Mouse (Mus musculus): ENCODE results near the gene Slc13a5.

Gene Slc13a5

DNA sequence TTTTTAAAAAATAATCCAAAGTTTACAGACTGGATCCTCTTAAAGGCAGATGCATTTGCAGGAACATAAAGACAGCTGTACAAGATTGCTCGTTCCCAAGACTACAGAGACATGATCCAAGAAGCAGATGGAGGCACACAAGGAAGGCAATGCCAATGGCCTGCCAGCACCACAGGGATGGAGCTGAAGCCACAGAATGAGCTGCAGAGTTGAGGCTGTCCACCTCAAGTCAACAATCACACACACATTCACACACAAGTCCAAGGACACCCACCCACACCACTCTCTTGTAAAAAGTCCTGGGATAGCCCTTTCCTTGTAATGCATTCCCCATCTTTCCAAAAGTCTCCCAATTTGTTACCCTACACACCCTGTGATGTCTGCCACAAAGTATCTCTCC, 63.6 kb downstream of the Slc13a5 start:
- Histone ChIP-seq H3K27me3 (ENCODE audit: control insufficient read depth, insufficient read depth, low read length, poor library complexity, severe bottlenecking) (no peaks in the 10 kb centered on the region), H3K36me3 (ENCODE audit: control insufficient read depth, insufficient read depth, low read length, poor library complexity, severe bottlenecking) (no peaks in the 10 kb centered on the region; the same call in 1 of the 2 replicates)
- no peak for DNase-seq (ENCODE audit: low read depth, low spot score)

DNA sequence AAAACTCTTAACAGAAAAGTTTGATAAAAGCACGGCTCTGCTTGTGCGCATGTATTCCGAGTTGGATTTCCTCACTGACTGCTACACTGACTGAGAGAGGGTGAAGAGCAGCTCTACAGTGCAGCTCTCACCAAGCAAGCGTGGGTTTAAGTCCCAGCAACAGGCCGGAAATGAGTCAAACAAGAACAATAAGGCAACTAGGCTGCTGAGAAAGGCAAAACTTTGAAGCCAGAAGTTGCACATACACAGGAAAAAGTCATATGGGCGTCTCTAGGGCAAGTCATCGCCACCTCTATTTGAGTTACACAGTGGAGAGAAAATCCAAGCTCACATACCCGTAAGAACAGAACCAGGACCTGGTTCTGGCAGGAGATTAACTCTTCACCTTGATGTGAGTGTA, 70.5 kb downstream of the Slc13a5 start:
- Histone ChIP-seq H3K36me3 (ENCODE audit: control insufficient read depth, insufficient read depth, low read length, poor library complexity, severe bottlenecking) (peaks cover 5% of the 10 kb centered on the region), H3K27me3 (ENCODE audit: control insufficient read depth, insufficient read depth, low read length, poor library complexity, severe bottlenecking) (no peaks in the 10 kb centered on the region)
- no peak for DNase-seq (ENCODE audit: low read depth, low spot score)

DNA sequence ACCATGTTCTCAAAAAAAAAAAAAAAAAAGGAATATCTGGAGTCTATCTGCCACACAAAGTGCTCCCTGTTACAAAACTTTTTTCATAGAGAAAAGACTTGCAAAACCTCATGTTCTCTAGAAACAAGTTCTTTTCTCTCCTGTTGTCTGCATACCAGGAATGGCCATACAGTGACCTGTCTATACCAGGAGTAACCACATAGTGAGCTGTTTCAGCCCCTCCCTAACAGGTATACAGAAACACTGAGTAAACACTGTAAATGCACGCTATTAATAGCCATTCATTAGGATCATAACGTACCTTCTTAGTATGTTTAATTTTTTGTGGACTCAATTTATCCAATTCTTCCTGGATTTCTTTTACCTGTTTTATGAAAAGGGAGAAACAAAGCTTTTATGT, 72.8 kb downstream of the Slc13a5 start:
- no peak for DNase-seq (ENCODE audit: low read depth, low spot score)
- H3K36me3 ChIP-seq (ENCODE audit: control insufficient read depth, insufficient read depth, low read length, poor library complexity, severe bottlenecking) = peaks cover 7% of the 10 kb centered on the region

More for the DNA sequence above, 72.8 kb downstream of the Slc13a5 start:
- no peaks in the 10 kb centered on the region for H3K27me3 ChIP-seq (ENCODE audit: control insufficient read depth, insufficient read depth, low read length, poor library complexity, severe bottlenecking)
